Mouse (Mus musculus): ENCODE results near the gene Gfral. TPM values are rescaled to one million over a fixed set of nuclear protein-coding genes. Genes with fewer than 3 reads are reported as not detected.

The Gfral gene
- total RNA-seq (2021) = not detected

DNA sequence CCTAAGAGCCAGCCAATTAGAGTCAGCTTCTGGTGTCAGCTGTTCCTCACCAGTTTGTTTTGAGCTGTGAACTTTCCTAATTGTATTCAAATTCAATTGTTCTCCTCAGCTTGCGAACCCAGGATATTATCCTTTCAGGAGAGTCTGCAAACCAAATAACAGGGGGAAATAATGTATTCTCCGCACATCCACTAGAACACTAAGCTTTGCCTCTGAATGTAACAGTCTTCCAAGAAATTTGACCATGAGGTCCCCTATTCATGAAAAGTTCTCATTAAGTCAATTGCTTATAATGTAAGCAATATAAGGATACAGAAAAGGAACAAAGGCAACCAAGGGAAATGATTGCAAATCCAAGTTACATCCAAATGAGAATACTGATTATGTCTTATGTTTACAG, at the start of gene Gfral:
Gene Gfral, minus strand, starts transcription at position 101 of the 400 bp plus-strand sequence.
- intact Hi-C loops (cut with DNase I) = no loop called here
- no peak for DNase-seq (ENCODE audit: low spot score in 2 of 2)

DNA sequence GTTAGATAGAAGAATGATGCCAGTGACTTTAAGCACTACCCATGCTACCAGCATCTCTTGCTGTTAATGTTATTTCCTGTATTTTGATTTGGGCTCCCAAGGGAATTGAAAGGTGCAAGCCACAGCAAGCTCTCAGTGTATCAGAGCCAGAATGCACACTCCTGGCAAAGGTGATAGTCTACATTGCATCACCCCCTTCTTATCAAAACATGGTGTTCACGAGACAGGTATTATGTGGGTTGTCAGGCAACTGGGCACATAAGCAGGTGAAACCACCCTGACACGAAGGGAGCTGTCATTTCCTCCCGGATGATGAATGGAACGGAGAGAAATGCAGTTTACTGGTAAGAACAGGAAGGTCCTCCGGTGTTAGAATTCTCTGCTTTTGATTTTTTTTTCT, 44.3 kb upstream of the Gfral start:
- intact Hi-C loops (cut with DNase I) = no loop called here
- no peak for DNase-seq (ENCODE audit: low spot score in 2 of 2)

DNA sequence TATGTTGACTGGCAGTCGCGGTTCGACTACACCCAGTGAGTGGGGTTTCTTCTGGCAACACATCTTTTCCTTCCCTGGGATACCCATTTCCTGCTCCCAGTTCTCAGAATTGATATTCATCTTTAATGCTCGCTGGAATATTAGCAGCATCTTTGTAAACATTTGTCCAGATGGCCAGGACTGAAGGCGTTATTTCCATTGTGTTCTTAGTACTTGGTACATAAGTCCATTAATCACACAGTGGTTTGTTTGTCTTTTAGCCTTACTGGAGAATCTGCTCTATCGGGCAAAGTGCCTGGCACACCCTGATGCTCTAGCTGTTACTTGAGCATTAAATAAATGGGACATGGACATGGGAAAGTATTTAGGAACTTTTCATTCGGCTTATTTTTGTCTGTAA, 39.1 kb upstream of the Gfral start:
- intact Hi-C loops (cut with DNase I) = no loop called here
- no peak for DNase-seq (ENCODE audit: low spot score in 2 of 2)

DNA sequence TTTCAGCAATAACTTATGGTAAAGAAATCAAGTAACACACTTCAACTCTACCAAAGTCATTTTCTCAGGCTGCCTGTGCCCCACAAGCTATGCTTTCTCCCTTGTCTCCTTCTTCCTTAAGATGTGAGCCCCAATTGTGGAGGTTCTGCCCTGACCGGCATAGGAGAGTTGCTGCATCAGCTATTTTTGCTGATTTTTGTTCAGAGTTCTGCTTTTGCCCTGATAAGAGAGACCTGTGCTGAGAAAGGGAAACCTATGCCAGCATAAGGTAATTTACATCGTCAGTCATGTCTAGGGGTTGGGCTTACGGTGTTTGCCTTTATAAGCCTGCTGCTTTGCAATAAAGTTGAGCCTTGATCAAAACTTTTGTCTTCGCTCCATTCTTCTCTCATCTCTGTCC, 38.7 kb upstream of the Gfral start:
- intact Hi-C loops (cut with DNase I) = no loop called here
- DNase-seq (ENCODE audit: low spot score in 2 of 2) = no peak

DNA sequence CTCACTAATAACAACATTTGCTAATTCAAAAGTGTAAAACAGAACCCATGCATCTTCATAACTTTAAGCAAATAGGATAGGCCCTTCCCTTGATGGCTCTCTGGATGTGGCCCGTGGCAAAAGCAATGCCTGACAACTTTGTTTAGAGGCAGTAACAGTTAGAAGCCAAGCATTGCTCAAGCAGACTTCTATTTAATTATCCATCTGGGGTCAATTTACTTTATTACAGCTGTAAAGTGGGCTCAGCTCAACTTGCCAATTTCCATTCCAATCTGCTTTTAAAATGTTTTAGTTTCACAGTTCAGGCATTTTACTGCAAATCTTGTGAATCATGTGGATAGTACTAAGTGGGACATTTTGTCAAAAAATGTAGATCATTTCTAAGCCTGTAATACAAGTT, 28.9 kb upstream of the Gfral start:
- no peak for DNase-seq (ENCODE audit: low spot score in 2 of 2)
- intact Hi-C loops (cut with DNase I) = no loop called here

DNA sequence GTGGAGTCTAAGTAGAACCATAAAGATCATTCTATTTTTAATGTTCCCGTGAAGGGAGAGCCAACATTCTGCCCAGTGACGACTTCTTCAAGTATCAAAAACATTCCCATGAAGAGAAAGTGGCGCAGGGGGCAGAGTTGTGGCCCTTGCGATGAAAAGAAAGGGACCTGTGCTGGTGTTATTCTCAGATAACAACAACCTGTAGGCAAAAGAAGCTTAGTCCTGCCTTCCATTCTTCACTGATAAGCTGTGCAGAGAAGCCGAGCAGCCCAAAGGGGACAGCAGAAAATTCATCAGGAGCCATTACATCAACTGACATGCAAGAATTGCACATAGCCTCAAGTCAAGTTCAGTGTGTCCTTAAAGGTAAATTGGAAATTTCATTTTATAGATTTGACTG, 24.5 kb upstream of the Gfral start:
- DNase-seq (ENCODE audit: low spot score in 2 of 2) = no peak
- intact Hi-C loops (cut with DNase I) = loop anchor here (5.0 kb wide), 1 partner anchor 111 kb away; no protein-coding TSS in a partner anchor

DNA sequence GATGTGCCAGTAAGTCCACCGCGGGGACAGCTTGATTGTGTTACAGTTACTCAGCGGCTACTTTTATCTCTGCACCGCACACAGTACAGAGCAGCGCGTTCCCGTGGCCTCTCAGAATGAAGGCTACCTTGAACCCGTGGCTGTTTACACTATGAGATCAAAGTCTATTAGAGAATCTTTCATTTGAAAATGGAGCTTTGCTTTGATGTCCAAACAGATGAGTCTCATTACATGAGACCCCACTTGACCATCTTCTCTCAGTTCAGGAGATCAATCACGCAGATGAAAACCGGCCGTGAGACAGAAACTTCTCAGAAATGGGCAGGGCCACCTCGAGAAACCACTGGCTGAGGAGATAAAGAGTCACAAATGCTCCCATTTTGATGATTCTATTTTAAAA, 23.8 kb upstream of the Gfral start:
- intact Hi-C loops (cut with DNase I) = loop anchor here (5.0 kb wide), 1 partner anchor 110 kb away; no protein-coding TSS in a partner anchor
- no peak for DNase-seq (ENCODE audit: low spot score in 2 of 2)

DNA sequence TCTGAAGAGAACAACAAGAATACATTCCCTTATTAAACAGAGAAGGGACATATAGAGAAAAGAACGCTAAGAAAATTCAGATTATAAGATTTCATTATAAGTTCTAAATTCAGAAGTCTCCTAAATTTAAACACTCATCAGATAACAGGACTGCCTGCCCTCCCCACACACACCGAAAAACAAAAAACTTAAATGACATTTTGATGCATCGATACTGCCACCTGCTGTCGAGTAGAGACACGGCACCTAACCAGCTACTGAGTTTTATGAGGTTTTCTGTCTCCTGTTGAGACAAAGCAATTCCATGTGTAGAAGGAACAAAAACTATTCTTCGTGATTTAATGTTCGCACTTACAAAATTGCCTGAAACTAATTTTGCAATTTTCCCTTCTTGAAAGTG, 23.2 kb upstream of the Gfral start:
- intact Hi-C loops (cut with DNase I) = loop anchor here (1.0 to 5.0 kb wide), 2 partner anchors 109 to 473 kb away; no protein-coding TSS in a partner anchor
- DNase-seq (ENCODE audit: low spot score in 2 of 2) = peak; percentile 72 to 77

DNA sequence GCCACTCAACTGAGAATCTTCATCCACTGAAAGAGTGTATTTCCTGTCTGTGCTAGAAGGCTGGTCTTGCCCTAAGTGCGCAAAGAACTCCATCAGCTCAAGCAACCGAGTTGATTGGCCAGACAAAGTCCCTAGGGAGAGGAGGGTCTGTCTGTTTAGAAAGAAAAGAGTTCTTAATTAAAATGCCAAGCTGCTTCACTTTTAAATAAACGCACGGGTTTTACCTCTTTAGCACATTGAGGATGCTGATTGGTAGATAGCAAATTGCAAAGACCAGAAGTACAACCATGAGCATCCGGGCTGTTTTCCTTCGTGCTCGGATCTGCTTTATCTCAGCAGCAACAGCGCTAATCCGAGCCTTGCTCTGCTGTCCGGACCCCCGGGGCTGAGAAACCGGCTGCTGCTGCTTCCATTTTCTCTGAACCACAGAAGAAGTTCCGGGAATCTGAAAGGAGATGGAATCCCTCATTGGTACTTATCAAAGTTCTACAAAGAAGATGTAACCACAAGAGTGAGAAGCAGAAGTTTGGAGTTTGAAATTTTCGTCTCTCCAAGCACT, 22.6 kb upstream of the Gfral start:
- intact Hi-C loops (cut with DNase I) = loop anchor here (1.0 to 5.0 kb wide), 2 partner anchors 109 to 473 kb away; no protein-coding TSS in a partner anchor
- DNase-seq (ENCODE audit: low spot score in 2 of 2) = no peak

DNA sequence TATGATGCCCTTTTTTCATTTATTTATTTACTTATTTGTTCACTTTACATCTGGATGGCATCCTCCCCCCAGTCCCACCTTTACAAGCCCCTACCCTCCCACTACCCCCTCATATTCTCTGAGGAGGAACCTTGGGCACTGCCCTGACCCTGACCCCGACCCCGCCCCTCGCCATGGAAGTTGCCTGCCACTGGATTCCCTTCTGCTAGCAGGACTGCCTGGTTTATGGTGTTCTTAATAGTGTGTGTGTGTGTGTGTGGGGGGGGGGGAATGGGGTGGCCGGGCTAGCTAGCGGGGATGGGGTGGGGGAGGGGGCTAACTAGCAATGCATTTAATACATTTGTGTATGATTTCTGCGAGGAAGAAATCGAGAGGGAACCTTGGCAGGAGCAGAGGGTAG, 21.4 kb upstream of the Gfral start:
- DNase-seq (ENCODE audit: low spot score in 2 of 2) = no peak
- intact Hi-C loops (cut with DNase I) = loop anchor here (5.0 kb wide), 1 partner anchor 108 kb away; no protein-coding TSS in a partner anchor

DNA sequence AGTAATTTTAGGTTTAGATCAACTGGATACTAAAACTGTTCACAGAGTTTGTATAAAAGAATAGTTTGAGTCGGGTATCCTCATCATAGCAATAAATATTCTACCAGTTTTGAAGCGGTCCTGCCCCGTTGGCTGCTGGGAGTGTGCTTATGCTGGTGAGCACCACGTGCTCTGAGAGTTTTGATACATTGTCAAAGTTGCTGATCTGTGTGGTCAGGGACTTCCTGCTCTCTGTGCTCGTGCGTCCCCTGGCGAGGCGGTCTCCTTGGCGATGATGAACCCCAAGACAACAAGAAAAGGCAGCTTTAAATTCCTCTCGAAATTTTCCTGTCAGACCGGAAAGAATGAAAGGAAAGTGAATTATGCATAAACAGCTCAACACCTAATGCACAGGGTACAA, 16.9 kb upstream of the Gfral start:
- DNase-seq (ENCODE audit: low spot score in 2 of 2) = no peak
- intact Hi-C loops (cut with DNase I) = no loop called here

DNA sequence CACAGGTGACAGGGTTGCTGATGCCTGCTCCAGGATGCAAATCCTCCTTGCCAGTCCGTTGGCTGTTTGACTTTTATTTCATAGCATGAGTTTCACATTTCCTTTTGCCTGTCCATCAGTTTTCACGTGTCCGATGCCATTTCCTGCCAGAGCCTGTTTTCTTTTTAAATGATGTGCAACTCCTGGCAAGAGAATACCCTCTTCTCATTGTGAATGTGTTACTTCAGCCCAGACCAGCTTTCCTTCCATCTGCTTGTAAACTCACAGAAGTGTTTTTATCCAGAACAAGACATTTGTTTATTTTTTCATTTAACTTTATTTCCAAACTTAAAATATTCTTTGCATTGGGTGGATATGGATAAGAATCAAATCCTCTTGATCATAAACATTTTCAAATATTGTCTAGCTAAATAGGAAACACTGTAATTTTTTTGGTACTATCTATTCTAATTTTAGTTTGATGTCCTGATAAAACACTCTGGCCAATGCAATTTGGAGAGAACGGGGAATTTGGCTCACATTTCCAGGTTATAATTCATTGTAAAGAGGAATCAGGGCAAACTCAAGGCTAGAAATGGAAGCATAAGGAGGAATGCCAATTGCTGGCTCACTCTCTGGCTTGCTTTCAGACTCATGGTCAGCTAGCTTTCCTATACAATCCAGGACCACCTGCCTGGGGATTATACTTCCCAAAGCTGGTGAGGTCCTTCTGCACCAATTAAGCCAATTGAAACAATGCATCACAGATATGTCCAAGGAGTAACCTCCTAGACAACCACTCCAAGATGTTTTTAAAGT, 3.9 kb upstream of the Gfral start:
- intact Hi-C loops (cut with DNase I) = no loop called here
- DNase-seq (ENCODE audit: low spot score in 2 of 2) = no peak

DNA sequence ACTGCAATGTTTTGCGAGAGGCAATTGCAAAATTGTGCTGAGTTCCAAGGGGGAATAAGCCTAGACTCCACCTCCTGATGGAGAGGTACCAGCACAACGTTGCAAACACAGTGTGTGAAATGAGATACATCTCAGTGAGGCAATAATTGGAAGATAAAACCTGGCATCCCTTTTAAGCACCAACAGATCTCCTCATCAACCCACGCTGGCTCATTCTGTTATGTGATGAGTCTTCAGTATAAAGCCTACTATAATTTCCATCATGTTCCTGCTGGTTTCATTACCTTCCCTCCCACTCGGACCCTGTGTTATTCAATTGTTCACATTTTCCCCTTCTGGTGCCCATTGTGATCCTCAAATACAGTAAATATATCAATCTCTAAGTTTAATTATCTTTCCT, 1.2 kb upstream of the Gfral start:
- DNase-seq (ENCODE audit: low spot score in 2 of 2) = peak in 1 of 2 experiments; percentile 43
- intact Hi-C loops (cut with DNase I) = no loop called here

DNA sequence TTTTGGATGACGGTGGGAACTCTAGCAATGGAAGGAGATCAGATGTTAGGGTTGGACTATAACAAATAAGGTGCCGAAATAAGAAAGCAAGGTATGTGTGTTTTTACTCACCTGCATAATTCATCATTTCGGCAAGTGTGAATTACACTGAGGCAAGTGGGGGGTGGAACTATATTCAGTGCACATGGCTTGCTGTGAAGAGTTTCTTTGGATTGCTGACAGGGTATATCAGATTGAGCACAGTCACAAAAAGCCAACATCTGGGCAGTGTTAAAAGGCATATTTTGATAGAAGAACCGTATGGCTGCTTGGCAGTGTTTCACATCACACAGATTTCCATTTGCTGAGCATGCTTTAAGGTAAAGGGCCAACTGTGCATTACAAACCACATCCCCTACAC, 16.5 kb downstream of the Gfral start:
- DNase-seq (ENCODE audit: low spot score in 2 of 2) = peak in 1 of 2 experiments; percentile 42
- intact Hi-C loops (cut with DNase I) = no loop called here

DNA sequence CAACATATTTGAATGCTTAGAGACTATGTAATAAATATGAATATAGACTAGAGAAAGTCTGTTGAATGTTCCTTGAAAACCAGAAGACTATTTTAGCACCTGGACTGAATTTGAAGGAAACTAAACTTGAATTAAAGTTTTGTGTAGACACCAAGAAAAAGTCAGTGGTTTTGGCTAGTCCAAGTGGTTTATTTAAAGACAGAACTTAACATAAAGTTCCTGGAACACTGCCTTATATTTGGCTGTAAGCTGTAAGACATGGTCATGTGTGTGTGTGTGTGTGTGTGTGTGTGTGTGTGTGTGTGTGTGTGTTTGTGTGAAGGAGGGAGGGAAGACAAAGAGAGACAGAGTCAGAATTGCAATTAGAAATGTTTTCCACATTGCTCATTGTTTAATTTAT, 34.2 kb downstream of the Gfral start:
- intact Hi-C loops (cut with DNase I) = no loop called here

DNA sequence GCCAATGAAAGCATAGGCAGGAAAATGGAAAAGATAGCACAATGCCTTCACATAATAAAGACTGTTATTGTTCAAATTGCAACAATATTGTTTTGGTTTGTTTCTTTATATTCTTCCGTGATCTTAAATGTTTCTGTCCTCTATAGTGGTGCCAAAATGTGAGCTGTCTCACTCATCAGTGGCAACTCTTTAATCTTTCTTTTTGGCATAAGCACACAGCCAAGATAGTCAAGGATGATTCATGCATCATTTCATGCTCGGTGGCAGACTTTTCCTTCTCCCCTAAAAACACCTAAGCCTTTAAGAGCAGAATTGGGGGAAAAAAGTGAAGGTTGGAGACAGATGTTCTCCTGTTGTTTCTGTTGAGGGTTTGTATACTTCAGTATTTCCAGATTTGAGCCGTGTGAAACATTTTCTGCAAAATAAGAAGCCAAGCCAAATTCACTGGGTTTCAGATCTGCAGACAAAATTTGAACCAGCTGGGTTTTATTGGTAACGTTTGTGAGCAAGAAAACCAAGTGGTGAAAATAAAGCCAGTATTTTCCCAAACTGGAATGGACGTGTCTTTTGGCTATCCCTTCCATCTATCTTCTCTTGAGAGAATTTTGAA, 40.7 kb downstream of the Gfral start:
- DNase-seq (ENCODE audit: low spot score in 2 of 2) = peak in 1 of 2 experiments; percentile 32
- intact Hi-C loops (cut with DNase I) = no loop called here

More for the DNA sequence above, 34.2 kb downstream of the Gfral start:
- no peak for DNase-seq (ENCODE audit: low spot score in 2 of 2)

DNA sequence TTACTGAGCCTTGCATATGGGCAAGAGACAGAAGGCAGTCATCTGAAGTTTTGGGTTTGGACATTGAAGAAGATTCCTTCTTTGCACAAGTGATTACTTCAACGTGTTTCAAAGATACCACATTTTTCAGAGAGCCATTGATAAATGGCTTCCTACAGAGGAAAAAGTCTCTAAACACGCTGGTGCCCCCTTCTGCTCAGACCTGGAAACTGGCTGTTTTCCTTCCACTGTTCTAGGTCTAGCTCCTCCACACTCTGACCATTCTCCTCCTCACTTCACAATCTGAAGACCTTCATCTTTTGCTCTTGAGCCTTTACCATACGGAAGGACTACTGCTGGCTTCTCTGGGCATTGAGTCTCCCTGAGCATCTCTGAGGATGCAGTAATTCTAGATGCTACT, 45.1 kb downstream of the Gfral start:
- intact Hi-C loops (cut with DNase I) = no loop called here
- peak; percentile 6 to 9 for DNase-seq (ENCODE audit: low spot score in 2 of 2)

DNA sequence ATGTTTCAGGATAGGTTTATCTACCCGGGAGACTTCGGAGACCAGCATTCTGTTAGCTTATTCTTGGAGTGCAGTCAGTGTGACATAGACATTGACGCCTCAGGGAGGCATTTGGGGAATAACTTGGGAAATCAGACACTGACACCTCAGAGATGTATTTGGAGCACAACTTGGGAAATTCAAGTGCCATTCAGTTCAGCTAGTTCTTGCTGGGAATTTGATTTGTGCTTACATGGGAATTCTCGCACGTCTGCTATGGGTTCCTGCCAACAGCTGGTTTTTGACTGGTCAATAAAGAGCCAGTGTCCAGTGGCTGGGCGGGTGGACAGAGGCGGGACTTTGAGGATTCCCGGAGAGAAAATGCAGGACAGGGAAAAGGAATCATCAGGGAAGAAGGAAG, 51.0 kb downstream of the Gfral start:
- intact Hi-C loops (cut with DNase I) = no loop called here
- DNase-seq (ENCODE audit: low spot score in 2 of 2) = no peak

DNA sequence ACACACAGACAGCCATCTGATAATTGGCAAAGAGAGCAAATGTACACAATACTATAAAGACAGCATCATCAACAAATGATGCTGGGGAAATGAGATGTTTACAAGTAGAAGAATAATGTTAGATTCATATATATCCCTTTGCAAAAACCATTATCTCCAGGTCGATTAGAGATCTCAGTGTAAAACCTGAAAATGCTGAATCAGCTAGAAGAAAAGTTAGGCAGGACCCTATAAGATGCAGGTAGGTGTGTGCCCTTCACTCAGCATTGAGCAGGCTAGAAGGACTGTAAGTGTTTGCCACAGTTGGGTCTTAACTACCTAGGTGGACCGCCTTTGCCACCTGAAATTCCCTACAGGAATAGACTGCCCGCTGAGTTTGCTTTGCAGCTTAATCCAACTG, 67.9 kb downstream of the Gfral start:
- DNase-seq (ENCODE audit: low spot score in 2 of 2) = no peak
- intact Hi-C loops (cut with DNase I) = no loop called here

DNA sequence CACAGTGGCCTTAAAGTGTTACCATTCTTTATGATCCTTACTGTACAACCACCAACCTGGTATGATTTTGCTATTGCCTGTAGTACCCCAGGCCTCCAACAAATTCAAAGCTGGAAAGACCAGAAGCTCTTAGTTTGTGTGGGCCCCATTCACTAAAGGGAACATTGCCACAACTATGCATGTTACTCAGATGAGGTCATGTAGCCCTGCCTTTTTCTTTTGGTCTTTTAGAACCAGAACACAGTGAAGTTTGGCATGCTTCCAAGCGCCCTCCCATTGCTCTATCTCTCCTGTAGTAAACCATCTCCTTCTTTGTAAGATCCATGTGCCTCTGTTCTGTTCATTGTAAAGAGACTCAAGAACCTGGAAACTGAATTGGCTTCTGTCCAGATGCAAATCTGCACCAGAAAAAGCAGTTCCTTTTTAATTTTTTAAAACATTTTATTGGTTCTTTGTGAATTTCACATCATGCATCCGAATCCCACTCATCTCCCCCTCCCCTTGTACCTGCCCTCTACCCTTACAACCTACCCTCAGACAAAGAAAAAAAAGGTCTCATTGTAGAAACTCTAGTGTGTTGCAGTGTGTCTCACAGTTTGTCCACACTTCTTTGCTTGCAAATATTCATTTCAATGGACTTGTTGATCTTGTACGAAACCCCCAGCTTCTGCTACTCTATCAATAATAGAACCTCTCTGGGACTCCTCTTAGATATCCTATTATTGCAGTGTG, 74.9 kb downstream of the Gfral start:
- intact Hi-C loops (cut with DNase I) = no loop called here
- DNase-seq (ENCODE audit: low spot score in 2 of 2) = no peak
